Comparison of ENCODE assay signal across 8 mouse cellular contexts in the genomic region with DNA sequence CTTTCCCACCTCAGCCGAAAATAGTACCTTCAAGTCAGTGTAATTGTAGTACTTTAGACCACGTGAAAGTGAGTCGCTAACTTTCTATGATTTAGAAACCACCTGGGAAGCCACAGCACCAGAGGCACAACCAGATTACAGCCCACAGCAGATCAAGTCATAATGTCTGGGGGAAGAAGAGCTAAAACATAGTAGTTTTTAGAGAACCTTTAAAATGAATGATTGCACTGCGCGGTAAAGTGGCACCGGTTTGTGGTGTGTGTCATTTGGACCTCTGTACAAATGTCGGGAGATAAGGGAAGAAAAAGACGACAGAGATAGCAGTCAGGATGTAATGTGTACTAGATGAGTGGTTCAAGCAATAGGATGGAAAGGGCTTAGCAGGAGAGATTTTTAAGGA. TPM values are rescaled to one million over a fixed set of nuclear protein-coding genes. Genes with fewer than 3 reads are reported as not detected.
DNase-seq lines count a peak whose midpoint lies in the region; ATAC-seq lines count a peak whose summit lies in the region.

No protein-coding gene starts in this region.

- ATAC-seq in kidney, embryonic 15.5 days (replicated peaks; ENCODE audit: low FRiP score): no peak; the same call in 1 of the 2 replicates
- peak; percentile 55 for ATAC-seq in intestine, embryonic 14.5 days (replicated peaks; ENCODE audit: low FRiP score, low TSS enrichment, low read depth)
- ATAC-seq in midbrain, embryonic 16.5 days: no peak

- H3K9ac ChIP-seq in kidney, embryonic 15.5 days: peak overlapping the region; percentile 55
- peak overlapping the region; percentile 58 for H3K9ac ChIP-seq in intestine, embryonic 14.5 days (ENCODE audit: low read length)
- peak overlapping the region; percentile 55 for H3K9ac ChIP-seq in midbrain, embryonic 16.5 days (ENCODE audit: low read depth, low read length)

- no peak overlapping the region for H3K27ac ChIP-seq in kidney, embryonic 15.5 days
- peak overlapping the region; percentile 81 for H3K27ac ChIP-seq in embryonic facial prominence, embryonic 10.5 days (replicated peaks)
- H3K27ac ChIP-seq in intestine, embryonic 14.5 days (ENCODE audit: low read depth): peak overlapping the region; percentile 57; the same call in 1 of the 2 replicates
- H3K27ac ChIP-seq in midbrain, embryonic 16.5 days (ENCODE audit: low read length): no peak overlapping the region

- no peaks in the 10 kb centered on the region for H3K27me3 ChIP-seq in kidney, embryonic 15.5 days
- H3K27me3 ChIP-seq in embryonic facial prominence, embryonic 10.5 days (replicated peaks; ENCODE audit: low read depth, poor library complexity, severe bottlenecking): peaks cover 8% of the 10 kb centered on the region; the same call in 1 of the 2 replicates
- H3K27me3 ChIP-seq in intestine, embryonic 14.5 days (replicated peaks; ENCODE audit: control insufficient read depth, insufficient read depth, low read length): no peaks in the 10 kb centered on the region
- H3K27me3 ChIP-seq in midbrain, embryonic 16.5 days (ENCODE audit: control insufficient read depth, insufficient read depth, low read depth, low read length): no peaks in the 10 kb centered on the region

- DNase-seq in kidney, postnatal 4 days: no peak
- no peak for DNase-seq in embryonic facial prominence, embryonic 10.5 days (ENCODE audit: low spot score)
- DNase-seq in intestine, embryonic 14.5 days (ENCODE audit: low spot score): peak; percentile 48
- DNase-seq in embryo, embryonic 11 days: no peak
- DNase-seq in B cell, adult 2 months: no peak
- DNase-seq in right cerebral cortex, postnatal 25 days: no peak

- WGBS in kidney, embryonic 15.5 days: 5% methylated on average over 8 of the region's 8 CpGs
- WGBS in embryonic facial prominence, embryonic 10.5 days: 10% methylated on average over 8 of the region's 8 CpGs
- 5% methylated on average over 8 of the region's 8 CpGs for WGBS in intestine, embryonic 14.5 days
- WGBS in midbrain, embryonic 16.5 days: 12% methylated on average over 8 of the region's 8 CpGs

- peak overlapping the region; percentile 70 for H3K4me2 ChIP-seq in kidney, embryonic 15.5 days
- peak overlapping the region; percentile 64 for H3K4me2 ChIP-seq in intestine, embryonic 14.5 days (ENCODE audit: low read length)
- peak overlapping the region; percentile 70 for H3K4me2 ChIP-seq in midbrain, embryonic 16.5 days (ENCODE audit: low read length)

- peaks cover 22% of the 10 kb centered on the region for H3K36me3 ChIP-seq in kidney, embryonic 15.5 days
- peaks cover 33% of the 10 kb centered on the region for H3K36me3 ChIP-seq in embryonic facial prominence, embryonic 10.5 days (replicated peaks)
- H3K36me3 ChIP-seq in intestine, embryonic 14.5 days (ENCODE audit: control insufficient read depth, insufficient read depth, low read length): peaks cover 25% of the 10 kb centered on the region
- peaks cover 3% of the 10 kb centered on the region; the same call in 1 of the 2 replicates for H3K36me3 ChIP-seq in midbrain, embryonic 16.5 days (ENCODE audit: control insufficient read depth, insufficient read depth, low read length)

- no peaks in the 10 kb centered on the region for H3K9me3 ChIP-seq in kidney, embryonic 15.5 days (replicated peaks)
- no peaks in the 10 kb centered on the region for H3K9me3 ChIP-seq in embryonic facial prominence, embryonic 10.5 days
- H3K9me3 ChIP-seq in intestine, embryonic 14.5 days (ENCODE audit: control insufficient read depth, low read length): no peaks in the 10 kb centered on the region
- no peaks in the 10 kb centered on the region for H3K9me3 ChIP-seq in midbrain, embryonic 16.5 days (replicated peaks; ENCODE audit: control insufficient read depth, low read length, poor library complexity, severe bottlenecking)

- peaks cover 4% of the 10 kb centered on the region; the same call in 1 of the 2 replicates for H3K4me1 ChIP-seq in kidney, embryonic 15.5 days
- no peaks in the 10 kb centered on the region for H3K4me1 ChIP-seq in embryonic facial prominence, embryonic 10.5 days
- H3K4me1 ChIP-seq in intestine, embryonic 14.5 days (replicated peaks; ENCODE audit: control insufficient read depth, insufficient read depth, low read length): no peaks in the 10 kb centered on the region
- H3K4me1 ChIP-seq in midbrain, embryonic 16.5 days (ENCODE audit: control insufficient read depth, insufficient read depth, low read length): peaks cover 5% of the 10 kb centered on the region

- H3K4me3 ChIP-seq in kidney, embryonic 15.5 days (replicated peaks): peak overlapping the region; percentile 66
- peak overlapping the region; percentile 65 for H3K4me3 ChIP-seq in embryonic facial prominence, embryonic 10.5 days
- H3K4me3 ChIP-seq in intestine, embryonic 14.5 days (ENCODE audit: low read depth, low read length): peak overlapping the region; percentile 55
- H3K4me3 ChIP-seq in midbrain, embryonic 16.5 days (ENCODE audit: low read depth, low read length): peak overlapping the region; percentile 57

RNA-seq across cellular contexts. Expression of a gene that starts 0.5 kb away (rescaled TPM):
- 64.1 and 67.8 TPM in 2 replicates for polyA plus RNA-seq in kidney, embryonic 15.5 days (2015; fragmentation: Nextera tagmentation; extraction: Ambion mirVana)
- 84.9 and 88.9 TPM in 2 replicates for polyA plus RNA-seq in embryonic facial prominence, embryonic 10.5 days (2016; fragmentation: Nextera tagmentation; extraction: Ambion mirVana)
- polyA plus RNA-seq in intestine, embryonic 14.5 days (2014; fragmentation: Nextera tagmentation; extraction: Ambion mirVana): 50.3 and 71.0 TPM in 2 replicates
- polyA plus RNA-seq in midbrain, embryonic 16.5 days (2015; fragmentation: Nextera tagmentation; extraction: Ambion mirVana): 28.9 and 29.4 TPM in 2 replicates

RNA-seq across cellular contexts. Expression of a gene that starts 40.1 kb away (rescaled TPM):
- polyA plus RNA-seq in kidney, embryonic 15.5 days (2015; fragmentation: Nextera tagmentation; extraction: Ambion mirVana): 16.0 and 18.1 TPM in 2 replicates
- 22.7 and 24.6 TPM in 2 replicates for polyA plus RNA-seq in embryonic facial prominence, embryonic 10.5 days (2016; fragmentation: Nextera tagmentation; extraction: Ambion mirVana)
- polyA plus RNA-seq in intestine, embryonic 14.5 days (2014; fragmentation: Nextera tagmentation; extraction: Ambion mirVana): 11.7 and 13.3 TPM in 2 replicates
- polyA plus RNA-seq in midbrain, embryonic 16.5 days (2015; fragmentation: Nextera tagmentation; extraction: Ambion mirVana): 275 and 288 TPM in 2 replicates

Comparison
In these comparisons a context has a peak if more than half of its experiments do, and no peak if none do; other contexts are left out.
1. H3K27ac ChIP-seq: peak in embryonic facial prominence, embryonic 10.5 days (single experiment) and intestine, embryonic 14.5 days (single experiment); none in kidney, embryonic 15.5 days (single experiment) and midbrain, embryonic 16.5 days (single experiment).
2. RNA of a gene that starts 40.1 kb away (polyA plus RNA-seq): 275 to 288 TPM in midbrain, embryonic 16.5 days; 22.7 to 24.6 TPM in embryonic facial prominence, embryonic 10.5 days, 16.0 to 18.1 TPM in kidney, embryonic 15.5 days and 11.7 to 13.3 TPM in intestine, embryonic 14.5 days; every median in the first group is over 10 times any median in the second.
3. Peak in every context shown above with its lines, with median percentiles within 50 percentile points of each other: H3K4me2 ChIP-seq, H3K4me3 ChIP-seq and H3K9ac ChIP-seq.